Mouse (Mus musculus): ENCODE results near the gene 4930539E08Rik.

DNA sequence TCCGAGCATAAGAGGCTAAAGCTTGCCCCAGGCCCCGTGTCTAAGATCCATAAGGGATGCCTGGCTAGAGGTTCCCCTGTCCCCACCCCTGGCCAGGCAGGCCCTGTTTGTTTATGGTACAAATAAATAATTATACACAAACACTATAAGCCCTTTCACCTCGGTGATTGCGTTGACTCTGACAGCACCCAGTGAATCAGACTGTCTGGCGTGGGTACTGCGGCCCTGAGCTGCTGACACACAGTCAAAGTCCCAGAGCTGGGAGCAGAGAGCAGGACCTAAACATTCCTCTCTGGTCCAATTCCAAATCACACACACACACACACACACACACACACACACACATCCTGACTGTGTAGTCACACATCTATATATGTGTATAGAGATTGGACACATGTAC, 1.2 kb downstream of the 4930539E08Rik start:
- TF ChIP-seq CTCF (IDR thresholded peaks at IDR 0.05; ENCODE audit: control insufficient read depth, insufficient read depth, insufficient replicate concordance, low read depth, low read length) (no peak), POLR2A (IDR thresholded peaks at IDR 0.05; ENCODE audit: control insufficient read depth, low read depth, low read length) (no peak)

All from testis, adult 2 months (tissue).